Mouse (Mus musculus): ENCODE measurements at regions not wholly inside any gene's neighbourhood (a gene's known extent, or its start where the extent isn't known, plus 50 kb on each side); places are given as distances from the start of the nearest gene placed in this dataset.
A peak's percentile ranks its signal among the peaks of the same experiment; 100 is the strongest.

GRCm38 (mm10) chr14:46573401-46573800 is 182.9 kb upstream of the Bmp4 start:
- TF ChIP-seq EP300 (IDR thresholded peaks at IDR 0.05; ENCODE audit: low read depth) (peak; percentile 81), CTCF (IDR thresholded peaks at IDR 0.05; ENCODE audit: low read depth) (no peak)

Data from liver, embryonic 14.5 days (tissue).